Mouse (Mus musculus): ENCODE data around the gene Dnajb12. TPM values are rescaled to one million over a fixed set of nuclear protein-coding genes. Genes with fewer than 3 reads are reported as not detected.

Gene Dnajb12
- polyA plus RNA-seq, 1 experiment from 2014 or later, result 17.4 TPM

DNA sequence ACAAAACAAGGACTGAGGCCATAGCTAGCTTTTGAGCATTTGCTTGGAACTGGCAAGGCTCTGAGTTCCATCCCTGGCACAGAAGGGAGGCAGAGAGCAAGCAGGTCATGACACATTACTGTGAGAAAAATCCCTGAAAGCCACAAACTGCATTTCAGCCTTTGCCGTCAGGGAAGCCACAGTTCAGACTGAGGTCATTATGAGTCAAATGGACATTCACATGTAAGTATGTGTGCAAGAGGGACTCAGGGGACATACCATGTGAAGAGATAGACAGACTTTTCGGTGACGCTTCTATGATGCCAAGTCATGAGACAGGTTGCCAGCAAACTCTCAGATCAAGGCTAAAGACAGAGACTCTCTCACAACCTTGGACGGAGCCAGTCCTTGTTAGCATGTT is 38.8 kb downstream of the Dnajb12 start:
- no peaks in the 10 kb centered on the region for H3K9me3 ChIP-seq (ENCODE audit: control insufficient read depth, low read length)
- H3K36me3 ChIP-seq (ENCODE audit: control insufficient read depth, insufficient read depth, low read length), result no peaks in the 10 kb centered on the region
- TF ChIP-seq EP300 (optimal IDR thresholded peaks at IDR 0.05), result no peak
- no peak for TF ChIP-seq CTCF (IDR thresholded peaks at IDR 0.05; ENCODE audit: low read depth)
- H3K27me3 ChIP-seq (ENCODE audit: control insufficient read depth, insufficient read depth, low read length), result no peaks in the 10 kb centered on the region
- H3K9ac ChIP-seq (ENCODE audit: low read length), result no peak overlapping the region
- 90% methylated on average over 4 of the region's 4 CpGs for WGBS
- H3K4me2 ChIP-seq (replicated peaks; ENCODE audit: low read depth), result no peak overlapping the region
- no peak overlapping the region for H3K4me3 ChIP-seq (ENCODE audit: low read depth, low read length)
- peaks cover 9% of the 10 kb centered on the region for H3K4me1 ChIP-seq (replicated peaks; ENCODE audit: control insufficient read depth, insufficient read depth)
- H3K27ac ChIP-seq (replicated peaks), result no peak overlapping the region
- DNase-seq (ENCODE audit: low spot score) (no peak), ATAC-seq (ENCODE audit: low FRiP score, low TSS enrichment) (no peak)

DNA sequence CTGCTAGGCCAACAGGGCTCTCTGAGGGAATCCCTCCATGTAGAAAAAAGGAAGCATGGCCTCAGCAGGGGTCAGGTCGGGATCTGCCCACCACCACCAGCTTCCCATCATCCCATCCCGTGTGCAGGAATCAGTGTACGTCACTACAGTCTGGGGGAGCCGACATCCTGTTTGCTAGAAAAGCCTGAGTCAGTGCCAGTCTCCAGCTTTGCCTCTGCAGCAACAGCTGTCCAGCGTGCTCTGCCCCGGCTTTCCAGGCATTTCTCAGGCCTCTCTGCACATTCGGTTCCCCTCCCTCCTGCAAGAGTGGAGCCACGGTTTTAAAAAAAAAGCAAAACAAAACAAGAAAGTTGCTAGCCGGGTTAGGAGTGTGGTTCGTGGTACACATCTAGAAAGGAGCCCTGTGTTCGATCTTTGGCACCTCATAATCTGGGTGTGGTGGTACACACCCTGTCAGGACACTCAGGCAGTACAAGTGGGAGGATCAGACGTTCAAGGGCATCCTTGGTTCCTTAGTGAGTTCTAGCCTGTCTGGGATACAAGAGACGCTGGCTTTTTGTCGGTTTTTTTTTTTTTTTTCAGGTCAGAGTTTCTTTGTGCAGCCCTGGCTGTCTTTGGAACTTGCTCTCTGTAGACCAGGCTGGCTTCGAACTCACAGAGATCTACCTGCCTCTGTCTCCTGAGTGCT is 40.3 kb downstream of the Dnajb12 start:
- DNase-seq (ENCODE audit: low spot score), result peak; percentile 39
- no peak overlapping the region for H3K4me2 ChIP-seq (replicated peaks; ENCODE audit: low read depth)
- ATAC-seq (ENCODE audit: low FRiP score, low TSS enrichment), result peak; percentile 21; the same call in 1 of the 2 replicates

GRCm38 (mm10) chr10:59920485-59920809 is 41.1 kb downstream of the Dnajb12 start:
- Histone ChIP-seq H3K27ac (replicated peaks) (peak overlapping the region; percentile 87), H3K4me1 (replicated peaks; ENCODE audit: control insufficient read depth, insufficient read depth) (peaks cover 9% of the 10 kb centered on the region), H3K27me3 (ENCODE audit: control insufficient read depth, insufficient read depth, low read length) (no peaks in the 10 kb centered on the region), H3K9ac (ENCODE audit: low read length) (peak overlapping the region; percentile 59; the same call in 1 of the 2 replicates), H3K36me3 (ENCODE audit: control insufficient read depth, insufficient read depth, low read length) (no peaks in the 10 kb centered on the region), H3K9me3 (ENCODE audit: control insufficient read depth, low read length) (no peaks in the 10 kb centered on the region), H3K4me2 (replicated peaks; ENCODE audit: low read depth) (peak overlapping the region; percentile 60), H3K4me3 (ENCODE audit: low read depth, low read length) (no peak overlapping the region; the same call in 1 of the 2 replicates)
- DNase-seq (ENCODE audit: low spot score) (no peak), ATAC-seq (ENCODE audit: low FRiP score, low TSS enrichment) (no peak)
- no peak for TF ChIP-seq EP300 (optimal IDR thresholded peaks at IDR 0.05)
- TF ChIP-seq CTCF (IDR thresholded peaks at IDR 0.05; ENCODE audit: low read depth), result no peak
- 30% methylated on average over 7 of the region's 7 CpGs for WGBS

More for the DNA sequence above, 40.3 kb downstream of the Dnajb12 start:
- peaks cover 9% of the 10 kb centered on the region for H3K4me1 ChIP-seq (replicated peaks; ENCODE audit: control insufficient read depth, insufficient read depth)
- no peak overlapping the region for H3K4me3 ChIP-seq (ENCODE audit: low read depth, low read length)
- 33% methylated on average over 15 of the region's 15 CpGs for WGBS
- H3K36me3 ChIP-seq (ENCODE audit: control insufficient read depth, insufficient read depth, low read length), result no peaks in the 10 kb centered on the region
- no peak for TF ChIP-seq EP300 (optimal IDR thresholded peaks at IDR 0.05)
- TF ChIP-seq CTCF (IDR thresholded peaks at IDR 0.05; ENCODE audit: low read depth), result no peak
- H3K9me3 ChIP-seq (ENCODE audit: control insufficient read depth, low read length), result no peaks in the 10 kb centered on the region
- H3K9ac ChIP-seq (ENCODE audit: low read length), result no peak overlapping the region; the same call in 1 of the 2 replicates
- H3K27me3 ChIP-seq (ENCODE audit: control insufficient read depth, insufficient read depth, low read length), result no peaks in the 10 kb centered on the region
- peak overlapping the region; percentile 87 for H3K27ac ChIP-seq (replicated peaks)

DNA sequence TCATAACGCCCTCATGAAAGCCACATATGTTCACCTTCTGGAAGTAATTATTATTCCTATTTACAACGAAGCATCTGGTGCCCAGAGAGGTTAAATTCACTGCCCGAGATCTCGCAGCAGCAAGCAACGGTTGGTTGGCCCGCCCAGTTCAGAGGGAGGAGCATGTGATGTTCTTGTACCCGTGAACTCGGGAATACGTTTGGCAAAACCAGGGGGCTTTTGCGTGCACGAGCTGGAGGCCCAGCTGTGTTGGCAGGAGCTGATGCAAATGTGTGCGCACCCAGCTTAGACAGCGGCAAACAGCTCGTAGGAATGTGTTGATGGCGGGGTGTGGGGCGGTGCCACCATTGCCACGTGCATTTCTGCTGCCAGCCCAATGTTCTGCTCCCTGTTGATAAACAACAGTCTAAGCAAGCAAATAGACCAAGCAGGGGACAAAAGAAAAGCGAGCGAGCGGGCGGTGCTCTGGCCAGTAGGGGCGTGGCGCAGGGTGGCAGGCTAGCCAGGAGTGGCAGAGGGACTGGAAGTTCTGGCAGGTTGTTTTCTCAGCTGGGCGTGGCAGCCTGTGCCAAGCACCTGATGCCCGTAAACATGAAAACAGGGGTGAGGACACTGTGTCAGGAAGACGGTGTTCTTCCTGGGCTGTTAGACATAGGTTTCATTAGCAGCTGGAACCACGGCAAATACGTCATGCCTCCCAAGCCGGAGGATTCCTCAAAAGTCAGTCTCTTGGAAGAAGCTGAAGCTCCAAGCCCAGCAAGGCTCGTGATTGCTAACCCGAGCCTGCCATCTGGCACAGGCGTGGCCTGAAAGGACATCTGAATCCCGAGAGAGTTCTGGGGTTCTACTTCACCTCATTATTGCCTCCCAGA is 41.7 kb downstream of the Dnajb12 start:
- Histone ChIP-seq H3K4me1 (replicated peaks; ENCODE audit: control insufficient read depth, insufficient read depth) (peaks cover 9% of the 10 kb centered on the region), H3K27ac (replicated peaks) (peak overlapping the region; percentile 87), H3K36me3 (ENCODE audit: control insufficient read depth, insufficient read depth, low read length) (no peaks in the 10 kb centered on the region), H3K9me3 (ENCODE audit: control insufficient read depth, low read length) (no peaks in the 10 kb centered on the region), H3K4me2 (replicated peaks; ENCODE audit: low read depth) (peak overlapping the region; percentile 60), H3K27me3 (ENCODE audit: control insufficient read depth, insufficient read depth, low read length) (no peaks in the 10 kb centered on the region), H3K4me3 (ENCODE audit: low read depth, low read length) (peak overlapping the region; percentile 29), H3K9ac (ENCODE audit: low read length) (peak overlapping the region; percentile 59)
- DNase-seq (ENCODE audit: low spot score) (peak; percentile 93), ATAC-seq (ENCODE audit: low FRiP score, low TSS enrichment) (peak; percentile 84)
- TF ChIP-seq CTCF (IDR thresholded peaks at IDR 0.05; ENCODE audit: low read depth) (peak; percentile 61), EP300 (optimal IDR thresholded peaks at IDR 0.05) (no peak)
- 3% methylated on average over 33 of the region's 33 CpGs for WGBS

- WGBS, result 77% methylated on average over 2 of the region's 2 CpGs
- Histone ChIP-seq H3K4me2 (replicated peaks; ENCODE audit: low read depth) (no peak overlapping the region), H3K4me3 (ENCODE audit: low read depth, low read length) (no peak overlapping the region), H3K36me3 (ENCODE audit: control insufficient read depth, insufficient read depth, low read length) (no peaks in the 10 kb centered on the region), H3K9me3 (ENCODE audit: control insufficient read depth, low read length) (no peaks in the 10 kb centered on the region), H3K9ac (ENCODE audit: low read length) (no peak overlapping the region), H3K27ac (replicated peaks) (no peak overlapping the region), H3K27me3 (ENCODE audit: control insufficient read depth, insufficient read depth, low read length) (no peaks in the 10 kb centered on the region), H3K4me1 (replicated peaks; ENCODE audit: control insufficient read depth, insufficient read depth) (peaks cover 9% of the 10 kb centered on the region)
- TF ChIP-seq EP300 (optimal IDR thresholded peaks at IDR 0.05), result no peak
- TF ChIP-seq CTCF (IDR thresholded peaks at IDR 0.05; ENCODE audit: low read depth), result no peak
- ATAC-seq (ENCODE audit: low FRiP score, low TSS enrichment), result no peak
- no peak for DNase-seq (ENCODE audit: low spot score)
Observed at GRCm38 (mm10) chr10:59923493-59923892, 44.1 kb downstream of the Dnajb12 start.

GRCm38 (mm10) chr10:59924305-59924704 is 44.9 kb downstream of the Dnajb12 start:
- ATAC-seq (ENCODE audit: low FRiP score, low TSS enrichment) (no peak), DNase-seq (ENCODE audit: low spot score) (peak; percentile 50)
- WGBS, result 42% methylated on average over 3 of the region's 3 CpGs
- H3K4me2 ChIP-seq (replicated peaks; ENCODE audit: low read depth), result no peak overlapping the region
- peaks cover 9% of the 10 kb centered on the region for H3K4me1 ChIP-seq (replicated peaks; ENCODE audit: control insufficient read depth, insufficient read depth)
- H3K9ac ChIP-seq (ENCODE audit: low read length), result no peak overlapping the region
- H3K27ac ChIP-seq (replicated peaks), result no peak overlapping the region
- no peak overlapping the region for H3K4me3 ChIP-seq (ENCODE audit: low read depth, low read length)
- TF ChIP-seq EP300 (optimal IDR thresholded peaks at IDR 0.05) (no peak), CTCF (IDR thresholded peaks at IDR 0.05; ENCODE audit: low read depth) (no peak)
- H3K27me3 ChIP-seq (ENCODE audit: control insufficient read depth, insufficient read depth, low read length), result no peaks in the 10 kb centered on the region
- H3K9me3 ChIP-seq (ENCODE audit: control insufficient read depth, low read length), result no peaks in the 10 kb centered on the region
- no peaks in the 10 kb centered on the region for H3K36me3 ChIP-seq (ENCODE audit: control insufficient read depth, insufficient read depth, low read length)

All from stomach, postnatal 0 days (tissue).